Mouse (Mus musculus) cerebellum, postnatal 25 days (tissue): Measurements from ENCODE around the gene Pomgnt2.
"Not testable (repeated sequence)": the region's sequence is repeated elsewhere in the genome, so short reads cannot be mapped to it uniquely, and the experiment has no call there.

Source experiments
- DNase-seq, 2 experiments: peaks; one replicate each; pipeline ENCODE4 v3.0.0; 2021; ENCODE audit warnings: mixed read lengths in 2 of 2

Gene Pomgnt2

GRCm38 (mm10) chr9:121997010-121997409, at the start of gene Pomgnt2:
TSS of gene Pomgnt2 (minus strand) at chr9:121997110.
- DNase-seq: no peak

- DNase-seq: peak; percentile 43 to 50
These were observed 42.9 kb upstream of the Pomgnt2 start for GRCm38 (mm10) chr9:122039848-122040247.

GRCm38 (mm10) chr9:122038631-122039030, 41.7 kb upstream of the Pomgnt2 start:
- DNase-seq: no peak

- no peak for DNase-seq
These were observed 39.7 kb upstream of the Pomgnt2 start for GRCm38 (mm10) chr9:122036496-122037054.

GRCm38 (mm10) chr9:122035807-122036206, 38.9 kb upstream of the Pomgnt2 start:
- DNase-seq: peak; percentile 41 to 45

- DNase-seq: peak in 1 of 2 experiments; percentile 3
These were observed 38.0 kb upstream of the Pomgnt2 start for GRCm38 (mm10) chr9:122034949-122035348.

GRCm38 (mm10) chr9:122032071-122032470, 35.2 kb upstream of the Pomgnt2 start:
- DNase-seq: peak; percentile 91 to 94

GRCm38 (mm10) chr9:122030706-122031105, 33.8 kb upstream of the Pomgnt2 start:
- DNase-seq: no peak

- DNase-seq: peak in 1 of 2 experiments; percentile 19
These were observed 32.9 kb upstream of the Pomgnt2 start for GRCm38 (mm10) chr9:122029765-122030164.

- DNase-seq: no peak
These were observed 31.2 kb upstream of the Pomgnt2 start for GRCm38 (mm10) chr9:122027914-122028745.

- DNase-seq: peak; percentile 95
These were observed 30.4 kb upstream of the Pomgnt2 start for GRCm38 (mm10) chr9:122027081-122027913.

- DNase-seq: peak; percentile 46 to 49
These were observed 29.1 kb upstream of the Pomgnt2 start for GRCm38 (mm10) chr9:122025855-122026590.

GRCm38 (mm10) chr9:122024419-122024818, 27.5 kb upstream of the Pomgnt2 start:
- DNase-seq: no peak

GRCm38 (mm10) chr9:122023873-122024272, 27.0 kb upstream of the Pomgnt2 start:
- no peak for DNase-seq

- DNase-seq: peak; percentile 77 to 79
These were observed 25.9 kb upstream of the Pomgnt2 start for GRCm38 (mm10) chr9:122022776-122023175.

- no peak for DNase-seq
These were observed 24.7 kb upstream of the Pomgnt2 start for GRCm38 (mm10) chr9:122021581-122021980.

- not testable (repeated sequence) for DNase-seq
These were observed 24.3 kb upstream of the Pomgnt2 start for GRCm38 (mm10) chr9:122021171-122021570.

GRCm38 (mm10) chr9:122020321-122020720, 23.4 kb upstream of the Pomgnt2 start:
- DNase-seq: no peak

GRCm38 (mm10) chr9:122018782-122019395, 22.0 kb upstream of the Pomgnt2 start:
- peak; percentile 73 to 86 for DNase-seq

GRCm38 (mm10) chr9:122018079-122018478, 21.2 kb upstream of the Pomgnt2 start:
- DNase-seq: no peak

- DNase-seq: peak; percentile 88 to 90
These were observed 17.3 kb upstream of the Pomgnt2 start for GRCm38 (mm10) chr9:122014241-122014667.

GRCm38 (mm10) chr9:122013629-122014028, 16.7 kb upstream of the Pomgnt2 start:
- peak in 1 of 2 experiments; percentile 26 for DNase-seq
